Mouse (Mus musculus) neural tube, embryonic 13.5 days (tissue): ENCODE measurements around the gene Camkv. TPM values are rescaled to one million over a fixed set of nuclear protein-coding genes. Genes with fewer than 3 reads are reported as not detected.
A peak's percentile ranks its signal among the peaks of the same experiment; 100 is the strongest.

Experiments used
- ATAC-seq: fragments of 200-750 bp; cut with Nextera tagmentation; 2 replicates; pipeline ENCODE4 v1.8.0; 2017; ENCODE audit warnings: low read depth, mild to moderate bottlenecking, moderate TSS enrichment, moderate library complexity
- H3K27ac ChIP-seq: fragments of 300-500 bp; sonication (generic); replicated peaks from 2 replicates; pipeline ENCODE4 v1.5.1; 2015; ENCODE audit warnings: moderate library complexity, mild to moderate bottlenecking, inconsistent platforms
- H3K27me3 ChIP-seq: fragments of 300-500 bp; sonication (generic); 2 replicates; pipeline ENCODE4 v1.6.1; 2015; ENCODE audit warnings: mild to moderate bottlenecking, inconsistent platforms
- H3K36me3 ChIP-seq: fragments of 300-500 bp; sonication (generic); 2 replicates; pipeline ENCODE4 v1.6.1; 2015; ENCODE audit warnings: mild to moderate bottlenecking, inconsistent platforms
- H3K4me1 ChIP-seq: fragments of 300-500 bp; sonication (generic); replicated peaks from 2 replicates; pipeline ENCODE4 v1.6.1; 2015; ENCODE audit warnings: inconsistent platforms
- H3K4me2 ChIP-seq: fragments of 300-500 bp; sonication (generic); 2 replicates; pipeline ENCODE4 v1.6.1; 2015; ENCODE audit warnings: inconsistent platforms, mild to moderate bottlenecking, moderate library complexity
- H3K4me3 ChIP-seq: fragments of 300-500 bp; sonication (generic); 2 replicates; pipeline ENCODE4 v1.5.1; 2015; ENCODE audit warnings: mild to moderate bottlenecking, inconsistent platforms
- H3K9ac ChIP-seq: fragments of 300-500 bp; sonication (generic); 2 replicates; pipeline ENCODE4 v1.6.1; 2015; ENCODE audit warnings: moderate library complexity, mild to moderate bottlenecking, inconsistent platforms
- H3K9me3 ChIP-seq: fragments of 300-500 bp; sonication (generic); 2 replicates; pipeline ENCODE4 v1.6.1; 2016; ENCODE audit warnings: inconsistent platforms
- WGBS: fragments of 180-500 bp; shearing (Covaris S2); methylation state at CpG from one replicate; pipeline ENCODE4 v1.1.7; 2015; 5-methylcytosine and 5-hydroxymethylcytosine counted together
- polyA plus RNA-seq: library from polyadenylated mRNA; unstranded; fragments of >200 nt; fragmentation: Nextera tagmentation; extraction: Ambion mirVana; gene quantifications from 2 replicates; pipeline ENCODE4 v1.2.1, GENCODE M21; 2015

The Camkv gene
- polyA plus RNA-seq, 1 experiment from 2014 or later = 11.4 TPM

- 12% methylated on average over 45 of the region's 45 CpGs for WGBS
- no peaks in the 10 kb centered on the region for H3K36me3 ChIP-seq
- H3K27ac ChIP-seq = peak overlapping the region; percentile 78
- H3K4me3 ChIP-seq = peak overlapping the region; percentile 53
- peak overlapping the region; percentile 83 for H3K4me2 ChIP-seq
- ATAC-seq = peak; percentile 94
- no peaks in the 10 kb centered on the region for H3K9me3 ChIP-seq
- no peaks in the 10 kb centered on the region for H3K27me3 ChIP-seq
- peak overlapping the region; percentile 67 for H3K9ac ChIP-seq
- peaks cover 16% of the 10 kb centered on the region for H3K4me1 ChIP-seq
Observed at GRCm38 (mm10) chr9:107950460-107951355, 15.2 kb downstream of the Camkv start.

GRCm38 (mm10) chr9:107955613-107956289 lies 20.3 kb downstream of the Camkv start:
- no peaks in the 10 kb centered on the region for H3K9me3 ChIP-seq
- no peak overlapping the region for H3K4me2 ChIP-seq
- no peak overlapping the region for H3K27ac ChIP-seq
- H3K9ac ChIP-seq = no peak overlapping the region
- 81% methylated on average over 6 of the region's 6 CpGs for WGBS
- H3K36me3 ChIP-seq = peaks cover 19% of the 10 kb centered on the region; the same call in 1 of the 2 replicates
- H3K27me3 ChIP-seq = no peaks in the 10 kb centered on the region
- H3K4me3 ChIP-seq = no peak overlapping the region
- no peak for ATAC-seq
- H3K4me1 ChIP-seq = peaks cover 12% of the 10 kb centered on the region

GRCm38 (mm10) chr9:107957141-107957540 lies 21.7 kb downstream of the Camkv start:
- Histone ChIP-seq H3K9me3 (no peaks in the 10 kb centered on the region), H3K9ac (no peak overlapping the region), H3K27ac (no peak overlapping the region), H3K4me1 (peaks cover 12% of the 10 kb centered on the region), H3K27me3 (no peaks in the 10 kb centered on the region), H3K36me3 (peaks cover 19% of the 10 kb centered on the region; the same call in 1 of the 2 replicates), H3K4me2 (no peak overlapping the region), H3K4me3 (no peak overlapping the region)
- ATAC-seq = no peak
- whole genome bisulfite sequencing = 20% methylated on average over 6 of the region's 6 CpGs

GRCm38 (mm10) chr9:107959896-107960295 lies 24.4 kb downstream of the Camkv start:
- 51% methylated on average over 6 of the region's 6 CpGs for WGBS
- peaks cover 19% of the 10 kb centered on the region; the same call in 1 of the 2 replicates for H3K36me3 ChIP-seq
- H3K4me3 ChIP-seq = no peak overlapping the region
- no peaks in the 10 kb centered on the region for H3K9me3 ChIP-seq
- ATAC-seq = no peak
- H3K27me3 ChIP-seq = no peaks in the 10 kb centered on the region
- no peak overlapping the region for H3K4me2 ChIP-seq
- H3K27ac ChIP-seq = no peak overlapping the region
- peaks cover 12% of the 10 kb centered on the region for H3K4me1 ChIP-seq
- no peak overlapping the region; the same call in 1 of the 2 replicates for H3K9ac ChIP-seq

GRCm38 (mm10) chr9:107960928-107961327 lies 25.5 kb downstream of the Camkv start:
- H3K9me3 ChIP-seq = no peaks in the 10 kb centered on the region
- H3K36me3 ChIP-seq = peaks cover 19% of the 10 kb centered on the region; the same call in 1 of the 2 replicates
- no peak overlapping the region for H3K4me3 ChIP-seq
- H3K27me3 ChIP-seq = no peaks in the 10 kb centered on the region
- peak overlapping the region; percentile 17; the same call in 1 of the 2 replicates for H3K9ac ChIP-seq
- WGBS = 85% methylated on average over 4 of the region's 4 CpGs
- no peak for ATAC-seq
- H3K4me2 ChIP-seq = 0 out of 2 replicates have a peak overlapping the region, but pooled peaks have one; percentile 22
- peak overlapping the region; percentile 46 for H3K27ac ChIP-seq
- peaks cover 12% of the 10 kb centered on the region for H3K4me1 ChIP-seq

GRCm38 (mm10) chr9:107961351-107961762 lies 25.9 kb downstream of the Camkv start:
- Histone ChIP-seq H3K4me3 (no peak overlapping the region), H3K9ac (peak overlapping the region; percentile 17; the same call in 1 of the 2 replicates)

GRCm38 (mm10) chr9:107961881-107962280 lies 26.4 kb downstream of the Camkv start:
- H3K9me3 ChIP-seq = no peaks in the 10 kb centered on the region
- H3K9ac ChIP-seq = no peak overlapping the region
- H3K4me2 ChIP-seq = no peak overlapping the region
- peak overlapping the region; percentile 46 for H3K27ac ChIP-seq
- no peaks in the 10 kb centered on the region for H3K27me3 ChIP-seq
- peaks cover 19% of the 10 kb centered on the region; the same call in 1 of the 2 replicates for H3K36me3 ChIP-seq
- ATAC-seq = peak; percentile 34; the same call in 1 of the 2 replicates
- H3K4me1 ChIP-seq = peaks cover 12% of the 10 kb centered on the region
- H3K4me3 ChIP-seq = no peak overlapping the region
- WGBS = 66% methylated on average over 5 of the region's 5 CpGs

More at GRCm38 (mm10) chr9:107961351-107961762, 25.9 kb downstream of the Camkv start:
- WGBS = 69% methylated on average over 10 of the region's 10 CpGs
- peak; percentile 63 for ATAC-seq
- H3K36me3 ChIP-seq = peaks cover 19% of the 10 kb centered on the region; the same call in 1 of the 2 replicates
- H3K4me2 ChIP-seq = peak overlapping the region; percentile 22; the same call in 1 of the 2 replicates
- H3K27ac ChIP-seq = peak overlapping the region; percentile 46
- H3K4me1 ChIP-seq = peaks cover 12% of the 10 kb centered on the region
- H3K27me3 ChIP-seq = no peaks in the 10 kb centered on the region
- no peaks in the 10 kb centered on the region for H3K9me3 ChIP-seq

GRCm38 (mm10) chr9:107962916-107963315 lies 27.4 kb downstream of the Camkv start:
- no peak overlapping the region for H3K9ac ChIP-seq

GRCm38 (mm10) chr9:107963700-107964099 lies 28.2 kb downstream of the Camkv start:
- no peaks in the 10 kb centered on the region for H3K9me3 ChIP-seq
- H3K27me3 ChIP-seq = no peaks in the 10 kb centered on the region
- peaks cover 12% of the 10 kb centered on the region; the same call in 1 of the 2 replicates for H3K36me3 ChIP-seq
- H3K4me2 ChIP-seq = no peak overlapping the region
- no peak overlapping the region for H3K4me3 ChIP-seq
- H3K27ac ChIP-seq = no peak overlapping the region
- ATAC-seq = 0 out of 2 replicates have a peak, but pooled peaks have one; percentile 57
- H3K9ac ChIP-seq = no peak overlapping the region
- 29% methylated on average over 5 of the region's 5 CpGs for WGBS
- peaks cover 12% of the 10 kb centered on the region for H3K4me1 ChIP-seq

More at GRCm38 (mm10) chr9:107962916-107963315, 27.4 kb downstream of the Camkv start:
- Histone ChIP-seq H3K27ac (no peak overlapping the region), H3K4me3 (no peak overlapping the region), H3K27me3 (no peaks in the 10 kb centered on the region), H3K36me3 (peaks cover 12% of the 10 kb centered on the region; the same call in 1 of the 2 replicates), H3K4me1 (peaks cover 12% of the 10 kb centered on the region), H3K9me3 (no peaks in the 10 kb centered on the region), H3K4me2 (no peak overlapping the region)
- 94% methylated on average over 9 of the region's 9 CpGs for WGBS
- ATAC-seq = no peak

GRCm38 (mm10) chr9:107964681-107965080 lies 29.2 kb downstream of the Camkv start:
- no peaks in the 10 kb centered on the region for H3K27me3 ChIP-seq
- H3K4me2 ChIP-seq = no peak overlapping the region
- no peak overlapping the region for H3K9ac ChIP-seq
- H3K36me3 ChIP-seq = peaks cover 9% of the 10 kb centered on the region; the same call in 1 of the 2 replicates
- H3K4me1 ChIP-seq = peaks cover 12% of the 10 kb centered on the region
- no peak for ATAC-seq
- H3K9me3 ChIP-seq = no peaks in the 10 kb centered on the region
- WGBS = 95% methylated on average over 9 of the region's 9 CpGs
- H3K4me3 ChIP-seq = no peak overlapping the region
- no peak overlapping the region for H3K27ac ChIP-seq

GRCm38 (mm10) chr9:107966676-107967075 lies 31.2 kb downstream of the Camkv start:
- WGBS = 91% methylated on average over 10 of the region's 10 CpGs

More at GRCm38 (mm10) chr9:107966676-107967075, 31.2 kb downstream of the Camkv start:
- H3K4me1 ChIP-seq = peaks cover 3% of the 10 kb centered on the region
- H3K27ac ChIP-seq = no peak overlapping the region
- ATAC-seq = no peak
- no peak overlapping the region for H3K4me2 ChIP-seq
- no peaks in the 10 kb centered on the region for H3K27me3 ChIP-seq
- no peak overlapping the region for H3K9ac ChIP-seq
- no peaks in the 10 kb centered on the region for H3K9me3 ChIP-seq
- H3K36me3 ChIP-seq = 0 out of 2 replicates have a peak, but pooled peaks cover 5% of the 10 kb centered on the region
- no peak overlapping the region for H3K4me3 ChIP-seq
